Mouse (Mus musculus): ENCODE data around the gene Sh3gl2. TPM values are rescaled to one million over a fixed set of nuclear protein-coding genes. Genes with fewer than 3 reads are reported as not detected.

Gene Sh3gl2
- polyA plus RNA-seq, 1 experiment, result 0.28 TPM

DNA sequence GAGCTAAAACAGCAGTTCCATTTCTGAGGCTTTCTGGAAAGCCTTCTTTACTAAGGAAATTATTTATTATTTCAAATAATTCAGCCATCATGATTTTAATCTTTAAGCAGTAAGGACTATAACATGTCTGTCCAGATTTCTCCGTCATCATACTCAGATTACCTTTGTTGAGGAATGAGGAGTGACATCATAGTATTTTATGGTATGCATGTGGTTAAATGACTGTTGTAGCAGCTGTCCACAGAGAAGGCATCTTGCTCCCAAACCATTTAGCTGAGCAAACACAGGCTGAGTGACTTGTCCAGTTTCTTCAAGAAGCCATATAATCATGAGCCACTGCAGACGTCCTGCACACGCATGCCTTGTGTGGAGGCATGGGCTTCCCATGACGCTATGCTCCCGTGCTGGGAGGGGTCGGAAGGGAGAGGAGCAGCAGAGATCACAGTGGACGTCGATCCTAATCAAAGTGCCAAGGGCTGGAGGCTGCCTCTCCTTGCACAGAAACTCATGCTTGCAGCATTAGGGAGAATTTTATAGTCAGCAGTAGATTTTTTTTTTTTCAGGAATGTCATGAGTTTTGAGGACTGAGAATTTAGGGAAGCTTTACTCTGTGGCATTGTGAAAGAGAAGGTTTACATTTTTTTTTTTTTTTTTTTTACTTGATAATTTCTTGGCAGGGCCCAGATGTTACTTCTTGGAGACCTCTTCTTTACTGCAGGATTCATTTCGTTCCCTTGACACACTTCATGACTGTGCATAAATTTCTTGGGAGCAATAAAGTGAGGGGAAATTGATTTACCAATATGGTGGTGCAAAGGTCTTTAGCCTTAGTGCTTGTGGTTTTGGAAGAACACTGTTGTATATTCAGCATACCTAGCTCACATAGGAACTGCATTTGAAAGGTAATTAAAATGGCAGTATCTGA, 23.0 kb downstream of the Sh3gl2 start:
- Histone ChIP-seq H3K27ac (ENCODE audit: insufficient read depth, low read length) (no peak overlapping the region), H3K4me1 (ENCODE audit: control insufficient read depth, insufficient read depth, low read length) (peaks cover 3% of the 10 kb centered on the region), H3K4me3 (ENCODE audit: insufficient read depth, low read length) (no peak overlapping the region)
- no peak for TF ChIP-seq CTCF (IDR thresholded peaks at IDR 0.05; ENCODE audit: borderline replicate concordance, insufficient read depth, low read length)
- no peak for TF ChIP-seq POLR2A (IDR thresholded peaks at IDR 0.05; ENCODE audit: low read depth, low read length)

DNA sequence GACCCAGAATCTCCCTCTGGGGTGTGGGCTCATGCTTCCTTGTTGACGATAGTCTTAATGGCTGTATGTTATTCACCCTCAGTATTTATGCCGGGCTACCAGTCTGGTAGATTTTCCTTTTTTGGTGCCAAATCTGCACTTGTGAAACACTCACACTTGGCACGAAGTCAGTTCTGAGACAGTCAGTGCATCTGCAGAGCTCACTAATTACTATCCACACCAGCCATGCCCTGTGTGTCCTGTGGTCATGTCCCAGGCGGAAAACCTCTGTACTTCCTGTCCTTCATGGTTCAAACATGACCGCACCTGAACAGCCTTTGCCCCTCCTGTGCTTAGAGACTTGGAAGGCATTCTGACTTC, 23.6 kb downstream of the Sh3gl2 start:
- Histone ChIP-seq H3K27ac (ENCODE audit: insufficient read depth, low read length) (no peak overlapping the region), H3K4me3 (ENCODE audit: insufficient read depth, low read length) (no peak overlapping the region), H3K4me1 (ENCODE audit: control insufficient read depth, insufficient read depth, low read length) (peaks cover 3% of the 10 kb centered on the region)
- TF ChIP-seq POLR2A (IDR thresholded peaks at IDR 0.05; ENCODE audit: low read depth, low read length) (no peak), CTCF (IDR thresholded peaks at IDR 0.05; ENCODE audit: borderline replicate concordance, insufficient read depth, low read length) (no peak)

DNA sequence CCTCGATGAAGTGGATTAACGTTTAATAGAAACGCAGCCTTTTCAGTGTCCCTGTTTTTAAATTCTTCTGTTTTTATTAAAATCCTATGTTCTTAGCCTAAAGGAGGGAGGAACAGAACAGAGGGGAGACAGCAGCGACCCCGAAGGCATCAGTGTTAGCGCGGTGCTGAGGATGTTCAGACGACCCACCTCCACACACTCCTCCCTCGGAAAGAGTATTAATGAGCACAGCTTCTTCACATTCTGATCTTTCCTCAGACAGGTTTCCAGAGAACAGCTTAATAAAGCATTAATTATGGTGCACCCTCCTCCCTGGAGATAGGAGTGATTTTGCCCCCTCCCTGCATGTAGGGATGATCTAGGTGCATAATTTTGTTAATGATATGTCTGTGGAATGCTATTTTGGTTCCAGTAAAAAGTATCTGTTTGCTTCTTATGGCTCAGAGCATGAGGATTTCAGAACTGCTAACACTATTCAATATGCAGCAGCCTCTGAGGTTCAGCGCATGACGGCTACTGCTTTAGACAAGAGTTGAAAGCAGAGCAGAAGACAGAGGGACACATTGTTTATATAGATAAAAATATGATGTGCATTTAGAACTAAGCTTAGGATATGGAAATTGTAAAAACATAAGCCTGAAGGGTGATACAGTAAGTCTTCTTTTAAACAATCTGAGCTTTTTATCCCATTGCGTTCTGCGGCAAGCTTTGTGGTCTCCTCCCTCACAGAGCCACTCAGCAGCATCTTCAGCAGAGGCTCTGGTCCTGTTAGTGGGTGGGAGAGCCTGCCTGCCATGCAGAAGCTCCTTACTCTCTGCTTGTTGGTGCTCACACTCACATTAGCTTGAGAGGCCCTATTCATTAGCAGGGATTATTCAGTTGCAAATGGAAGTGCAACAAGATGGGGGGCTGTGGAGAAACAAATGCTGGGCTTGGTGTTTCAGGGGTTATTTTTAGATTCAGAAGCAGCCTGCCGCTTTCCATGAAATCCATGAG, 27.8 kb downstream of the Sh3gl2 start:
- Histone ChIP-seq H3K4me1 (ENCODE audit: control insufficient read depth, insufficient read depth, low read length) (no peaks in the 10 kb centered on the region), H3K4me3 (ENCODE audit: insufficient read depth, low read length) (no peak overlapping the region), H3K27ac (ENCODE audit: insufficient read depth, low read length) (no peak overlapping the region)
- no peak for TF ChIP-seq CTCF (IDR thresholded peaks at IDR 0.05; ENCODE audit: borderline replicate concordance, insufficient read depth, low read length)
- no peak for TF ChIP-seq POLR2A (IDR thresholded peaks at IDR 0.05; ENCODE audit: low read depth, low read length)

DNA sequence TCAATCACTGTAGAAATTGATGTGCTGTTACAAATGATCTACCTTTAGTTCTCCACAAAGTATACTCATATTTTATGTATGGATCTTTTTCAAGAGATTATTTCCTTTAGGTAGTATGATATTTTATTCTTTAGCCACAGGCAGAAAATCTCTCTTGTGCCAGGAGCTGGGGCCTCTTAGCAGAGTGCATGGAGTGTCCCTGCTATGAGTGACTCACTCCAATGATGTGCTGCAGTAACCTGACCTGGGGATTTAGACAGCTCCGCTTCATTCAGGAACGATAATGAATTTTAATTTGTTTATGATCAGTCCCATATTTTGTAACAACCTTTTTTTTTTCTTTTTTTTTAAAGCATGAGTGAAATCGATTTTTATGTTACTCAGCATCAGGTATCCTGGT, 36.7 kb downstream of the Sh3gl2 start:
- TF ChIP-seq CTCF (IDR thresholded peaks at IDR 0.05; ENCODE audit: borderline replicate concordance, insufficient read depth, low read length), result no peak
- TF ChIP-seq POLR2A (IDR thresholded peaks at IDR 0.05; ENCODE audit: low read depth, low read length), result no peak

DNA sequence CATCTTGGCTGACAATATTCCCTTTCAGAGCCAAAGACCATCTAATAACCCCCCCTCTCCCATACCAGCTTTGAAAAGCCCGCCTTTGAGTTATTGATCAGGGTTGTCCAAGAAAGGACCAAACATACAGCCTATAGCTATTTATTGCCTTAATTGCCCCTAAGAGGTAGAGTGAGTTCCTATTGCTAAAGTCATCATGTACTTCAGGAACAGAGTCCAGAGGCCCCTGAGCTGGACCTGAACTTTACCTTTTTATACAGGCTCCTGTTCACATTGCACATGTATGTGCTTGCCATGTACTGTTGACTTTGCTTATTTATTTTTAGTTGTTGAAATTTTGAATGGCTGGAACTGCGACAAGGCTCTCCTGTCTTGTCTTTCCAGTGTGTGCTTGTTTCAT, 37.6 kb downstream of the Sh3gl2 start:
- Histone ChIP-seq H3K27ac (ENCODE audit: insufficient read depth, low read length) (no peak overlapping the region), H3K4me3 (ENCODE audit: insufficient read depth, low read length) (no peak overlapping the region), H3K4me1 (ENCODE audit: control insufficient read depth, insufficient read depth, low read length) (no peaks in the 10 kb centered on the region)
- TF ChIP-seq CTCF (IDR thresholded peaks at IDR 0.05; ENCODE audit: borderline replicate concordance, insufficient read depth, low read length), result no peak

More for the DNA sequence above, 36.7 kb downstream of the Sh3gl2 start:
- no peaks in the 10 kb centered on the region for H3K4me1 ChIP-seq (ENCODE audit: control insufficient read depth, insufficient read depth, low read length)
- no peak overlapping the region for H3K4me3 ChIP-seq (ENCODE audit: insufficient read depth, low read length)
- no peak overlapping the region for H3K27ac ChIP-seq (ENCODE audit: insufficient read depth, low read length)

DNA sequence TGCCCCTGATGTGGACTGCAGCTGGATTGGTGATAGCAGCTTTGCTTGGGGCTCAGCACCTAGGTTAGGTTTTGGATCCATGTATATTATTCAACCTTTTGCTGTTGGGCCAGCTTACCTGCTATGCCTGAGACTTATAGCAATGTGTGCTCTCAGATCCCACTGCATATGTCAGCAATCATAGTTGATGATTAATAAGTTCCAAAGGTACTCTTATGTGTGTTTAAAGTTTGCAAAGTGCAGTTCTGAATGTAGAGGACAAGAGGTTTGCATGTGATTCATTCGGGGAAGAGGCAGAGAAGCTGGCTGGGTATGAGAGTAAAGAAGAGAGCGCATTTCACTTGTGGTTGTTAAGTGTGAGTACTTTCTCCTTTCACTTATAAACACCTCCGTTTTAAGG, 43.7 kb downstream of the Sh3gl2 start:
- Histone ChIP-seq H3K27ac (ENCODE audit: insufficient read depth, low read length) (no peak overlapping the region), H3K4me3 (ENCODE audit: insufficient read depth, low read length) (no peak overlapping the region), H3K4me1 (ENCODE audit: control insufficient read depth, insufficient read depth, low read length) (no peaks in the 10 kb centered on the region)
- no peak for TF ChIP-seq POLR2A (IDR thresholded peaks at IDR 0.05; ENCODE audit: low read depth, low read length)
- TF ChIP-seq CTCF (IDR thresholded peaks at IDR 0.05; ENCODE audit: borderline replicate concordance, insufficient read depth, low read length), result no peak

DNA sequence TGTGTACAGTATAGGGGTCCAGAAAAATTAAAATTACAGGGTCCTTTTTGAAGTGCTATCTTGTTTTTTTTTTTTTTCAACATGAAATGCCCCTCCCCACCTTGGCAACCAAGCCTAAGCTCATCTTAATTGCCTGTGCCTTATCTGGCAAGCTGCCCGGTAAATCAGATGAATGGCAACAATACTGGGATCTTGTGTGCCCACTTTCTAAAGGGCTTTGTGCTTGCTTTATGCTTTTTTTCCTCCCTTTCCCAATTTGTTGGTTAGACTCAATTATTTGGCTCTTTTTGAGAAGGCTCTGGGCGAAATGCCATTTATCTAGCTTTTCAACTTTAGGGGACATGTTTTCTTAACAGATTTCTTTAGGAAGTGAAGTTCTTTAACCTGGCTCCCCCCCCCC, 45.3 kb downstream of the Sh3gl2 start:
- Histone ChIP-seq H3K4me1 (ENCODE audit: control insufficient read depth, insufficient read depth, low read length) (no peaks in the 10 kb centered on the region), H3K4me3 (ENCODE audit: insufficient read depth, low read length) (no peak overlapping the region), H3K27ac (ENCODE audit: insufficient read depth, low read length) (no peak overlapping the region)
- TF ChIP-seq POLR2A (IDR thresholded peaks at IDR 0.05; ENCODE audit: low read depth, low read length), result no peak

DNA sequence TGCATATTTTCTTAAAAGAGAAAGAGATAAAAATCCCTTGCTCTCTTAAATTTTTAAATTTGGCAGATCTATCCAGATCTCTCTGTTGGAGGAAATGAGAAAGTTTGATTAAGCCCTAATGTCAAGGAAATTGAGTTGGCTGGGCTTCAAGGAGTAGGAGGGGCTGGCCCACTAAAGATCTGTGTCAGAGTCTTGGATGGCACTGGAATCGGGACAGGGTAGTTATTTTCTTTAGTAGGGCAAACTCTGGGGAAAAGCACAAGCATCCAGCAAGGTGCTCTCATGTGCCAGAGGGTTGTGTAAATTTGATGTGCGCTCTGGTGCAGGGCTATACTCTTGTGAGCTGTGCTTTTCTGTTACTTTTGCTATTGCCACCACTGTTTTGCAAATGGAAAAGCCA, 45.9 kb downstream of the Sh3gl2 start:
- TF ChIP-seq POLR2A (IDR thresholded peaks at IDR 0.05; ENCODE audit: low read depth, low read length) (no peak), CTCF (IDR thresholded peaks at IDR 0.05; ENCODE audit: borderline replicate concordance, insufficient read depth, low read length) (no peak)
- Histone ChIP-seq H3K27ac (ENCODE audit: insufficient read depth, low read length) (no peak overlapping the region), H3K4me3 (ENCODE audit: insufficient read depth, low read length) (no peak overlapping the region), H3K4me1 (ENCODE audit: control insufficient read depth, insufficient read depth, low read length) (no peaks in the 10 kb centered on the region)

DNA sequence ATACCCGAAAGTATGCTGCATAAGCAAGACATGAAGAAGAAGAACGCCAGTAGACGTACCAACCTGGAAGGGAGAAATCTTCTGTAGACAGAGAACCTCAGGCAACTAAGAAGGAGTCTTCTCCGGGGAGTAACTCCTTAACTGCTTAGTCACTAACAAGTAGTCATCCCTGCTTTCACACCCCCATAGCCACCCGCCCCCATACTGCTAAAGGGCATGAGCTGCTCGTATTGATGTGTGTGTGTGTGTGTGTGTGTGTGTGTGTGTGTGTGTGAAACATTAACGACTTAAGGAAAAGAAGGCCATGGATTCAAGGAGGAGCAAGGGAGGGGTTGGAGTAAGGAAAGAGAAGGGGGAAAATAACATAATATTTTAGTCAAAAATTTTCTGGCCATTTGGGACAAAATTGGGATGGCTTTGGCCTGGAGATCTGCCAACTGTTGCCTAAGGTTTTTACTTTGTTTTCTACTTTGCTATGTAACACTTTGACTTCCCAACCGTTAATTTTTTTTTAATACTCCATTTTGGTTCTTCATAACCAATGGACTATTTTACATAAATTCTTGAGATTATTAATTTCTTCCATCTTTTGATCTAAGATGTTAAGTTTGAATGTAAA, 51.0 kb downstream of the Sh3gl2 start:
- H3K4me1 ChIP-seq (ENCODE audit: control insufficient read depth, insufficient read depth, low read length), result no peaks in the 10 kb centered on the region
- H3K4me3 ChIP-seq (ENCODE audit: insufficient read depth, low read length), result no peak overlapping the region
- no peak overlapping the region for H3K27ac ChIP-seq (ENCODE audit: insufficient read depth, low read length)
- TF ChIP-seq CTCF (IDR thresholded peaks at IDR 0.05; ENCODE audit: borderline replicate concordance, insufficient read depth, low read length) (no peak), POLR2A (IDR thresholded peaks at IDR 0.05; ENCODE audit: low read depth, low read length) (no peak)
